Mouse (Mus musculus) cortical plate, adult 2 months (tissue): ENCODE results near the gene Krt15.

Source experiments
- CTCF ChIP-seq: fragments of 200-500 bp; IDR thresholded peaks from 2 replicates; pipeline ENCODE4 v1.5.1; 2011; ENCODE audit warnings: mild to moderate bottlenecking, control low read depth, low read length; ENCODE audit not compliant: insufficient read depth; ENCODE audit errors: extremely low read depth
- POLR2A ChIP-seq: fragments of 200-500 bp; IDR thresholded peaks from 2 replicates; pipeline ENCODE4 v1.6.1; 2011; ENCODE audit warnings: mild to moderate bottlenecking, low read length, control low read depth; ENCODE audit not compliant: insufficient read depth; ENCODE audit errors: extremely low read depth

- no peak for TF ChIP-seq POLR2A
- TF ChIP-seq CTCF = no peak
Observed at GRCm38 (mm10) chr11:100138809-100139208, 3.1 kb upstream of the Krt15 start.
